Mouse (Mus musculus) midbrain, embryonic 11.5 days (tissue): Measurements from ENCODE around the gene Lrrc4c. TPM values are rescaled to one million over a fixed set of nuclear protein-coding genes. Genes with fewer than 3 reads are reported as not detected.

ENCODE experiments used
- ATAC-seq: fragments of 200-750 bp; cut with Nextera tagmentation; 2 replicates; pipeline ENCODE4 v1.8.0; 2017; ENCODE audit warnings: moderate TSS enrichment, moderate library complexity; ENCODE audit not compliant: low FRiP score
- DNase-seq: peaks from one replicate; pipeline ENCODE4 v3.0.0; 2015; ENCODE audit warnings: low spot score; ENCODE audit errors: missing footprints
- H3K27ac ChIP-seq: fragments of 300-500 bp; sonication (generic); 2 replicates; pipeline ENCODE4 v1.5.1; 2014; ENCODE audit warnings: low read depth, low read length
- H3K27me3 ChIP-seq: fragments of 300-500 bp; sonication (generic); 2 replicates; pipeline ENCODE4 v1.6.1; 2014; ENCODE audit warnings: mild to moderate bottlenecking, low read length, moderate library complexity, mixed read lengths; ENCODE audit not compliant: control insufficient read depth, insufficient read depth
- H3K36me3 ChIP-seq: fragments of 300-500 bp; sonication (generic); 2 replicates; pipeline ENCODE4 v1.6.1; 2014; ENCODE audit warnings: mild to moderate bottlenecking, low read length, moderate library complexity, mixed read lengths; ENCODE audit not compliant: control insufficient read depth, insufficient read depth
- H3K4me1 ChIP-seq: fragments of 300-500 bp; sonication (generic); 2 replicates; pipeline ENCODE4 v1.6.1; 2014; ENCODE audit warnings: low read length; ENCODE audit not compliant: control insufficient read depth, insufficient read depth
- H3K4me2 ChIP-seq: fragments of 300-500 bp; sonication (generic); 2 replicates; pipeline ENCODE4 v1.6.1; 2014; ENCODE audit warnings: mild to moderate bottlenecking, moderate library complexity
- H3K4me3 ChIP-seq: fragments of 300-500 bp; sonication (generic); 2 replicates; pipeline ENCODE4 v1.5.1; 2014; ENCODE audit warnings: low read depth, low read length
- H3K9ac ChIP-seq: fragments of 300-500 bp; sonication (generic); 2 replicates; pipeline ENCODE4 v1.6.1; 2014; ENCODE audit warnings: low read length
- H3K9me3 ChIP-seq: fragments of 300-500 bp; sonication (generic); 2 replicates; pipeline ENCODE4 v1.6.1; 2016; ENCODE audit warnings: low read length; ENCODE audit not compliant: control insufficient read depth
- WGBS: fragments of 180-500 bp; shearing (Covaris S2); extraction: QIAGEN DNeasy Blood & Tissue Kit; methylation state at CpG from one replicate; pipeline ENCODE4 v1.1.7; 2014; 5-methylcytosine and 5-hydroxymethylcytosine counted together
- polyA plus RNA-seq: library from polyadenylated mRNA; unstranded; fragments of >200 nt; fragmentation: Nextera tagmentation; extraction: Ambion mirVana; gene quantifications from 2 replicates; pipeline ENCODE4 v1.2.1, GENCODE M21; 2014

Lrrc4c gene
- polyA plus RNA-seq, result 3.8 and 4.9 TPM in 2 replicates

- WGBS, result 10% methylated on average over 18 of the region's 18 CpGs
- no peaks in the 10 kb centered on the region for H3K9me3 ChIP-seq
- H3K4me3 ChIP-seq, result peak within 1 kb of the TSS; percentile 36
- peak within 1 kb of the TSS; percentile 62 for H3K4me2 ChIP-seq
- H3K9ac ChIP-seq, result peak within 1 kb of the TSS; percentile 6
- H3K27me3 ChIP-seq, result no peaks in the 10 kb centered on the region
- ATAC-seq (peak; percentile 80), DNase-seq (peak; percentile 93)
- H3K36me3 ChIP-seq, result no peaks in the 10 kb centered on the region
- no peak within 1 kb of the TSS for H3K27ac ChIP-seq
- H3K4me1 ChIP-seq, result peaks cover 6% of the 10 kb centered on the region; the same call in 1 of the 2 replicates
Measured at GRCm38 (mm10) chr2:96317387-96318299, at the start of gene Lrrc4c. Gene Lrrc4c (plus strand): TSS chr2:96318169.

- Histone ChIP-seq H3K4me1 (no peaks in the 10 kb centered on the region), H3K9me3 (no peaks in the 10 kb centered on the region), H3K4me2 (no peak overlapping the region), H3K27ac (no peak overlapping the region), H3K4me3 (no peak overlapping the region), H3K36me3 (no peaks in the 10 kb centered on the region), H3K9ac (no peak overlapping the region), H3K27me3 (no peaks in the 10 kb centered on the region)
- 85% methylated on average over 1 of the region's 1 CpGs for WGBS
- DNase-seq, result no peak
- no peak for ATAC-seq
Measured at GRCm38 (mm10) chr2:96275061-96275460, 42.9 kb upstream of the Lrrc4c start.

- Histone ChIP-seq H3K36me3 (no peaks in the 10 kb centered on the region), H3K4me1 (no peaks in the 10 kb centered on the region), H3K9ac (no peak overlapping the region), H3K27ac (no peak overlapping the region), H3K4me2 (no peak overlapping the region), H3K9me3 (no peaks in the 10 kb centered on the region), H3K4me3 (no peak overlapping the region), H3K27me3 (no peaks in the 10 kb centered on the region)
- DNase-seq (no peak), ATAC-seq (no peak)
- 85% methylated on average over 5 of the region's 5 CpGs for WGBS
Measured at GRCm38 (mm10) chr2:96282926-96283325, 35.0 kb upstream of the Lrrc4c start.

- no peak for ATAC-seq
- H3K36me3 ChIP-seq, result no peaks in the 10 kb centered on the region
- no peak overlapping the region for H3K27ac ChIP-seq
- no peak overlapping the region for H3K9ac ChIP-seq
- WGBS, result 80% methylated on average over 4 of the region's 4 CpGs
- H3K27me3 ChIP-seq, result no peaks in the 10 kb centered on the region
- H3K4me1 ChIP-seq, result no peaks in the 10 kb centered on the region
- H3K4me2 ChIP-seq, result no peak overlapping the region
- no peak for DNase-seq
- no peak overlapping the region for H3K4me3 ChIP-seq
- H3K9me3 ChIP-seq, result no peaks in the 10 kb centered on the region
Measured at GRCm38 (mm10) chr2:96287512-96287911, 30.5 kb upstream of the Lrrc4c start.

- 83% methylated on average over 1 of the region's 1 CpGs for WGBS
Measured at GRCm38 (mm10) chr2:96290541-96290940, 27.4 kb upstream of the Lrrc4c start.

GRCm38 (mm10) chr2:96315034-96315433 lies 2.9 kb upstream of the Lrrc4c start:
- H3K27me3 ChIP-seq, result no peaks in the 10 kb centered on the region
- no peak overlapping the region for H3K9ac ChIP-seq
- ATAC-seq, result no peak
- H3K4me2 ChIP-seq, result no peak overlapping the region
- no peaks in the 10 kb centered on the region for H3K9me3 ChIP-seq
- H3K27ac ChIP-seq, result no peak overlapping the region
- DNase-seq, result peak; percentile 83
- peaks cover 6% of the 10 kb centered on the region; the same call in 1 of the 2 replicates for H3K4me1 ChIP-seq
- 4% methylated on average over 5 of the region's 5 CpGs for WGBS
- no peak overlapping the region for H3K4me3 ChIP-seq
- H3K36me3 ChIP-seq, result no peaks in the 10 kb centered on the region

More at GRCm38 (mm10) chr2:96290541-96290940, 27.4 kb upstream of the Lrrc4c start:
- no peak overlapping the region for H3K27ac ChIP-seq
- DNase-seq (no peak), ATAC-seq (no peak)
- no peaks in the 10 kb centered on the region for H3K36me3 ChIP-seq
- H3K9me3 ChIP-seq, result no peaks in the 10 kb centered on the region
- H3K4me3 ChIP-seq, result no peak overlapping the region
- H3K4me2 ChIP-seq, result no peak overlapping the region
- H3K27me3 ChIP-seq, result no peaks in the 10 kb centered on the region
- no peaks in the 10 kb centered on the region for H3K4me1 ChIP-seq
- H3K9ac ChIP-seq, result no peak overlapping the region

- no peaks in the 10 kb centered on the region for H3K9me3 ChIP-seq
- H3K27me3 ChIP-seq, result no peaks in the 10 kb centered on the region
- ATAC-seq, result no peak
- peak; percentile 87 for DNase-seq
- H3K4me3 ChIP-seq, result no peak overlapping the region
- H3K36me3 ChIP-seq, result no peaks in the 10 kb centered on the region
- H3K9ac ChIP-seq, result no peak overlapping the region
- H3K27ac ChIP-seq, result no peak overlapping the region
- no peak overlapping the region for H3K4me2 ChIP-seq
- WGBS, result 30% methylated on average over 1 of the region's 1 CpGs
- peaks cover 6% of the 10 kb centered on the region; the same call in 1 of the 2 replicates for H3K4me1 ChIP-seq
Measured at GRCm38 (mm10) chr2:96316531-96316930, 1.4 kb upstream of the Lrrc4c start.

- Histone ChIP-seq H3K4me1 (peaks cover 6% of the 10 kb centered on the region; the same call in 1 of the 2 replicates), H3K27me3 (no peaks in the 10 kb centered on the region), H3K9me3 (no peaks in the 10 kb centered on the region), H3K9ac (peak overlapping the region; percentile 6; the same call in 1 of the 2 replicates), H3K27ac (no peak overlapping the region), H3K36me3 (no peaks in the 10 kb centered on the region), H3K4me2 (peak overlapping the region; percentile 62), H3K4me3 (peak overlapping the region; percentile 36)
- 7% methylated on average over 7 of the region's 7 CpGs for WGBS
- ATAC-seq (no peak), DNase-seq (peak; percentile 89)
Measured at GRCm38 (mm10) chr2:96318556-96318955, 587 bp downstream of the Lrrc4c start.

- Histone ChIP-seq H3K27ac (no peak overlapping the region), H3K27me3 (no peaks in the 10 kb centered on the region), H3K4me3 (peak overlapping the region; percentile 13), H3K9ac (0 out of 2 replicates have a peak overlapping the region, but pooled peaks have one; percentile 41), H3K4me1 (peaks cover 6% of the 10 kb centered on the region; the same call in 1 of the 2 replicates), H3K4me2 (peak overlapping the region; percentile 42), H3K36me3 (no peaks in the 10 kb centered on the region), H3K9me3 (no peaks in the 10 kb centered on the region)
- WGBS, result 3% methylated on average over 8 of the region's 8 CpGs
- DNase-seq (peak; percentile 89), ATAC-seq (peak; percentile 28; the same call in 1 of the 2 replicates)
Measured at GRCm38 (mm10) chr2:96319201-96319600, 1.2 kb downstream of the Lrrc4c start.
